Mouse (Mus musculus) embryonic facial prominence, embryonic 13.5 days (tissue): Measurements from ENCODE around the gene Peg3. TPM values are rescaled to one million over a fixed set of nuclear protein-coding genes. Genes with fewer than 3 reads are reported as not detected.

ENCODE experiments used
- ATAC-seq: fragments of 200-750 bp; cut with Nextera tagmentation; 2 replicates; pipeline ENCODE4 v1.8.0; 2017; ENCODE audit warnings: low read depth; ENCODE audit not compliant: insufficient number of reproducible peaks, insufficient read depth, low FRiP score, low TSS enrichment
- H3K27ac ChIP-seq: fragments of 300-500 bp; sonication (generic); 2 replicates; pipeline ENCODE4 v1.5.1; 2015; ENCODE audit warnings: moderate library complexity, mild to moderate bottlenecking, inconsistent platforms
- H3K27me3 ChIP-seq: fragments of 300-500 bp; sonication (generic); 2 replicates; pipeline ENCODE4 v1.6.1; 2015; ENCODE audit warnings: mild to moderate bottlenecking, inconsistent platforms
- H3K36me3 ChIP-seq: fragments of 300-500 bp; sonication (generic); 2 replicates; pipeline ENCODE4 v1.6.1; 2015; ENCODE audit warnings: mild to moderate bottlenecking, inconsistent platforms
- H3K4me1 ChIP-seq: fragments of 300-500 bp; sonication (generic); 2 replicates; pipeline ENCODE4 v1.6.1; 2015; ENCODE audit warnings: inconsistent platforms
- H3K4me2 ChIP-seq: fragments of 300-500 bp; sonication (generic); 2 replicates; pipeline ENCODE4 v1.6.1; 2015; ENCODE audit warnings: moderate library complexity, mild to moderate bottlenecking, inconsistent platforms
- H3K4me3 ChIP-seq: fragments of 300-500 bp; sonication (generic); 2 replicates; pipeline ENCODE4 v1.5.1; 2015; ENCODE audit warnings: mild to moderate bottlenecking, inconsistent platforms
- H3K9ac ChIP-seq: fragments of 300-500 bp; sonication (generic); 2 replicates; pipeline ENCODE4 v1.6.1; 2015; ENCODE audit warnings: mild to moderate bottlenecking, inconsistent platforms
- H3K9me3 ChIP-seq: fragments of 300-500 bp; sonication (generic); 2 replicates; pipeline ENCODE4 v1.6.1; 2016; ENCODE audit warnings: inconsistent platforms
- WGBS: fragments of 180-500 bp; shearing (Covaris S2); methylation state at CpG from one replicate; pipeline ENCODE4 v1.1.7; 2015; ENCODE audit warnings: mixed read lengths; 5-methylcytosine and 5-hydroxymethylcytosine counted together
- polyA plus RNA-seq: library from polyadenylated mRNA; unstranded; fragments of >200 nt; fragmentation: Nextera tagmentation; extraction: Ambion mirVana; gene quantifications from 2 replicates; pipeline ENCODE4 v1.2.1, GENCODE M21; 2015

Gene Peg3
- polyA plus RNA-seq, 1 experiment from 2014 or later: 159 TPM

GRCm38 (mm10) chr7:6708451-6709180 lies 21.6 kb downstream of the Peg3 start:
- Histone ChIP-seq H3K36me3 (peaks cover 73% of the 10 kb centered on the region), H3K4me1 (no peaks in the 10 kb centered on the region), H3K27ac (no peak overlapping the region), H3K4me2 (no peak overlapping the region), H3K4me3 (no peak overlapping the region), H3K9ac (no peak overlapping the region), H3K9me3 (0 out of 2 replicates have a peak, but pooled peaks cover 14% of the 10 kb centered on the region), H3K27me3 (no peaks in the 10 kb centered on the region)
- no peak for ATAC-seq
- WGBS: 90% methylated on average over 17 of the region's 17 CpGs

GRCm38 (mm10) chr7:6707416-6708015 lies 22.7 kb downstream of the Peg3 start:
- H3K4me1 ChIP-seq: no peaks in the 10 kb centered on the region
- no peak overlapping the region for H3K27ac ChIP-seq
- H3K27me3 ChIP-seq: no peaks in the 10 kb centered on the region
- H3K4me2 ChIP-seq: no peak overlapping the region
- H3K4me3 ChIP-seq: no peak overlapping the region
- H3K36me3 ChIP-seq: peaks cover 63% of the 10 kb centered on the region
- 94% methylated on average over 23 of the region's 23 CpGs for WGBS
- 0 out of 2 replicates have a peak, but pooled peaks cover 14% of the 10 kb centered on the region for H3K9me3 ChIP-seq
- no peak for ATAC-seq
- no peak overlapping the region for H3K9ac ChIP-seq

GRCm38 (mm10) chr7:6699230-6699629 lies 31.0 kb downstream of the Peg3 start:
- no peaks in the 10 kb centered on the region for H3K4me1 ChIP-seq
- H3K4me3 ChIP-seq: no peak overlapping the region
- no peak for ATAC-seq
- WGBS: 81% methylated on average over 3 of the region's 3 CpGs
- H3K36me3 ChIP-seq: no peaks in the 10 kb centered on the region; the same call in 1 of the 2 replicates
- no peak overlapping the region for H3K9ac ChIP-seq
- H3K27me3 ChIP-seq: no peaks in the 10 kb centered on the region
- H3K4me2 ChIP-seq: no peak overlapping the region
- no peaks in the 10 kb centered on the region for H3K9me3 ChIP-seq
- no peak overlapping the region for H3K27ac ChIP-seq

- Histone ChIP-seq H3K9me3 (no peaks in the 10 kb centered on the region), H3K9ac (peak within 1 kb of the TSS; percentile 73), H3K36me3 (no peaks in the 10 kb centered on the region), H3K4me2 (peak within 1 kb of the TSS; percentile 73), H3K4me3 (peak within 1 kb of the TSS; percentile 58), H3K27me3 (no peaks in the 10 kb centered on the region), H3K27ac (no peak within 1 kb of the TSS), H3K4me1 (no peaks in the 10 kb centered on the region)
- ATAC-seq: peak; percentile 98
- 11% methylated on average over 32 of the region's 32 CpGs for WGBS
These were observed 33.8 kb downstream of the Peg3 start, which contains the start of gene Zim1 for GRCm38 (mm10) chr7:6696241-6697045. Gene Zim1 (minus strand): TSS chr7:6696450.

GRCm38 (mm10) chr7:6685511-6685910 lies 44.7 kb downstream of the Peg3 start:
- Histone ChIP-seq H3K4me2 (no peak overlapping the region), H3K27ac (no peak overlapping the region), H3K9me3 (no peaks in the 10 kb centered on the region), H3K4me3 (no peak overlapping the region), H3K4me1 (no peaks in the 10 kb centered on the region), H3K27me3 (no peaks in the 10 kb centered on the region), H3K9ac (no peak overlapping the region), H3K36me3 (peaks cover 33% of the 10 kb centered on the region)
- ATAC-seq: no peak
- WGBS: 94% methylated on average over 6 of the region's 6 CpGs

GRCm38 (mm10) chr7:6666726-6667125 lies 63.5 kb downstream of the Peg3 start:
- ATAC-seq: no peak
- WGBS: 69% methylated on average over 3 of the region's 3 CpGs
- H3K36me3 ChIP-seq: no peaks in the 10 kb centered on the region

GRCm38 (mm10) chr7:6663430-6663829 lies 66.8 kb downstream of the Peg3 start:
- H3K36me3 ChIP-seq: no peaks in the 10 kb centered on the region
- WGBS: 57% methylated on average over 7 of the region's 7 CpGs

More at GRCm38 (mm10) chr7:6666726-6667125, 63.5 kb downstream of the Peg3 start:
- no peaks in the 10 kb centered on the region for H3K4me1 ChIP-seq
- H3K4me3 ChIP-seq: no peak overlapping the region
- no peak overlapping the region for H3K27ac ChIP-seq
- no peak overlapping the region for H3K9ac ChIP-seq
- no peaks in the 10 kb centered on the region for H3K9me3 ChIP-seq
- H3K27me3 ChIP-seq: no peaks in the 10 kb centered on the region
- H3K4me2 ChIP-seq: no peak overlapping the region

GRCm38 (mm10) chr7:6659605-6660004 lies 70.6 kb downstream of the Peg3 start:
- H3K27ac ChIP-seq: no peak overlapping the region
- no peak overlapping the region for H3K9ac ChIP-seq
- H3K4me3 ChIP-seq: no peak overlapping the region
- 21% methylated on average over 2 of the region's 2 CpGs for WGBS
- H3K9me3 ChIP-seq: peaks cover 2% of the 10 kb centered on the region; the same call in 1 of the 2 replicates
- H3K36me3 ChIP-seq: no peaks in the 10 kb centered on the region
- no peaks in the 10 kb centered on the region for H3K27me3 ChIP-seq
- H3K4me2 ChIP-seq: no peak overlapping the region
- no peaks in the 10 kb centered on the region for H3K4me1 ChIP-seq
- ATAC-seq: no peak

More at GRCm38 (mm10) chr7:6663430-6663829, 66.8 kb downstream of the Peg3 start:
- H3K27ac ChIP-seq: peak overlapping the region; percentile 35; the same call in 1 of the 2 replicates
- no peak for ATAC-seq
- no peaks in the 10 kb centered on the region for H3K27me3 ChIP-seq
- no peak overlapping the region for H3K9ac ChIP-seq
- 0 out of 2 replicates have a peak, but pooled peaks cover 2% of the 10 kb centered on the region for H3K9me3 ChIP-seq
- no peak overlapping the region for H3K4me3 ChIP-seq
- no peak overlapping the region for H3K4me2 ChIP-seq
- H3K4me1 ChIP-seq: no peaks in the 10 kb centered on the region

- 82% methylated on average over 7 of the region's 7 CpGs for WGBS
- no peak for ATAC-seq
- no peak overlapping the region for H3K27ac ChIP-seq
These were observed 71.6 kb downstream of the Peg3 start for GRCm38 (mm10) chr7:6658606-6659005.

More at GRCm38 (mm10) chr7:6658606-6659005, 71.6 kb downstream of the Peg3 start:
- H3K4me2 ChIP-seq: no peak overlapping the region
- H3K36me3 ChIP-seq: no peaks in the 10 kb centered on the region
- H3K9ac ChIP-seq: no peak overlapping the region
- H3K9me3 ChIP-seq: peaks cover 2% of the 10 kb centered on the region; the same call in 1 of the 2 replicates
- H3K4me1 ChIP-seq: no peaks in the 10 kb centered on the region
- no peak overlapping the region for H3K4me3 ChIP-seq
- no peaks in the 10 kb centered on the region for H3K27me3 ChIP-seq
